Mouse (Mus musculus) bone marrow, adult 2 months (tissue): ENCODE measurements around the gene Hnf4a. TPM values are rescaled to one million over a fixed set of nuclear protein-coding genes. Genes with fewer than 3 reads are reported as not detected.

Source experiments
- H3K27ac ChIP-seq: fragments of 200-500 bp; 2 replicates; pipeline ENCODE4 v1.5.1; 2012; ENCODE audit warnings: low read depth, mild to moderate bottlenecking, control low read depth, inconsistent platforms, low read length; ENCODE audit not compliant: control insufficient read depth, poor library complexity, insufficient read depth
- H3K4me1 ChIP-seq: fragments of 200-500 bp; 2 replicates; pipeline ENCODE4 v1.6.1; 2011; ENCODE audit warnings: low read length; ENCODE audit not compliant: control insufficient read depth, insufficient read depth
- H3K4me3 ChIP-seq: fragments of 200-500 bp; replicated peaks from 2 replicates; pipeline ENCODE3; 2011; ENCODE audit warnings: mild to moderate bottlenecking, low read depth, low read length, control low read depth; ENCODE audit not compliant: control insufficient read depth
- CTCF ChIP-seq: fragments of 200-500 bp; IDR thresholded peaks from 2 replicates; pipeline ENCODE4 v1.5.1; 2011; ENCODE audit warnings: low read length, control low read depth; ENCODE audit not compliant: control insufficient read depth, insufficient read depth
- POLR2A ChIP-seq: fragments of 200-500 bp; IDR thresholded peaks from 2 replicates; pipeline ENCODE4 v1.6.1; 2011; ENCODE audit warnings: low read depth, mild to moderate bottlenecking, control low read depth, low read length, borderline replicate concordance; ENCODE audit not compliant: control insufficient read depth
- WGBS: fragments of 180-500 bp; shearing (Covaris S2); methylation state at CpG from one replicate; pipeline ENCODE4 v1.1.7; 2018; 5-methylcytosine and 5-hydroxymethylcytosine counted together
- polyA plus RNA-seq: library from polyadenylated mRNA; stranded (reverse); fragments of >200 nt; gene quantifications from 2 replicates; pipeline ENCODE4 v1.2.4, GENCODE M21; 2011; ENCODE audit warnings: low replicate concordance; ENCODE audit not compliant: missing spikeins, insufficient read depth, insufficient read length

Gene Hnf4a
- polyA plus RNA-seq, 1 experiment: 3.0 TPM

GRCm38 (mm10) chr2:163463998-163464397 is 42.6 kb upstream of the Hnf4a start:
- H3K27ac ChIP-seq: no peak overlapping the region
- TF ChIP-seq POLR2A (no peak), CTCF (no peak)
- WGBS: 76% methylated on average over 4 of the region's 4 CpGs
- H3K4me3 ChIP-seq: no peak overlapping the region
- H3K4me1 ChIP-seq: no peaks in the 10 kb centered on the region

- H3K27ac ChIP-seq: no peak overlapping the region
- 81% methylated on average over 6 of the region's 6 CpGs for WGBS
- no peak overlapping the region for H3K4me3 ChIP-seq
- no peaks in the 10 kb centered on the region for H3K4me1 ChIP-seq
- no peak for TF ChIP-seq CTCF
- no peak for TF ChIP-seq POLR2A
These were observed 42.0 kb upstream of the Hnf4a start for GRCm38 (mm10) chr2:163464562-163464961.

GRCm38 (mm10) chr2:163466771-163467170 is 39.8 kb upstream of the Hnf4a start:
- WGBS: 64% methylated on average over 8 of the region's 8 CpGs
- H3K4me1 ChIP-seq: no peaks in the 10 kb centered on the region; the same call in 1 of the 2 replicates
- no peak overlapping the region for H3K27ac ChIP-seq
- TF ChIP-seq CTCF (no peak), POLR2A (no peak)
- no peak overlapping the region for H3K4me3 ChIP-seq

- no peak overlapping the region for H3K27ac ChIP-seq
- no peak overlapping the region for H3K4me3 ChIP-seq
- no peak for TF ChIP-seq POLR2A
- TF ChIP-seq CTCF: no peak
- no peaks in the 10 kb centered on the region; the same call in 1 of the 2 replicates for H3K4me1 ChIP-seq
- 87% methylated on average over 6 of the region's 6 CpGs for WGBS
These were observed 39.0 kb upstream of the Hnf4a start for GRCm38 (mm10) chr2:163467585-163467984.

GRCm38 (mm10) chr2:163468866-163469265 is 37.7 kb upstream of the Hnf4a start:
- 91% methylated on average over 6 of the region's 6 CpGs for whole genome bisulfite sequencing
- Histone ChIP-seq H3K27ac (no peak overlapping the region), H3K4me3 (no peak overlapping the region), H3K4me1 (no peaks in the 10 kb centered on the region; the same call in 1 of the 2 replicates)
- no peak for TF ChIP-seq CTCF
- no peak for TF ChIP-seq POLR2A

- 89% methylated on average over 15 of the region's 15 CpGs for WGBS
- Histone ChIP-seq H3K4me3 (no peak overlapping the region), H3K27ac (no peak overlapping the region), H3K4me1 (no peaks in the 10 kb centered on the region; the same call in 1 of the 2 replicates)
- no peak for TF ChIP-seq CTCF
- TF ChIP-seq POLR2A: no peak
These were observed 36.9 kb upstream of the Hnf4a start for GRCm38 (mm10) chr2:163469711-163470110.

GRCm38 (mm10) chr2:163471136-163471535 is 35.5 kb upstream of the Hnf4a start:
- H3K27ac ChIP-seq: no peak overlapping the region
- H3K4me3 ChIP-seq: no peak overlapping the region
- no peaks in the 10 kb centered on the region; the same call in 1 of the 2 replicates for H3K4me1 ChIP-seq
- 80% methylated on average over 3 of the region's 3 CpGs for WGBS
- no peak for TF ChIP-seq POLR2A
- TF ChIP-seq CTCF: no peak

GRCm38 (mm10) chr2:163471710-163472465 is 34.7 kb upstream of the Hnf4a start:
- no peak overlapping the region; the same call in 1 of the 2 replicates for H3K27ac ChIP-seq
- TF ChIP-seq POLR2A (0 out of 2 replicates have a peak, but pooled peaks have one; percentile 25), CTCF (no peak)
- peak overlapping the region; percentile 86 for H3K4me3 ChIP-seq
- no peaks in the 10 kb centered on the region; the same call in 1 of the 2 replicates for H3K4me1 ChIP-seq
- WGBS: 3% methylated on average over 36 of the region's 36 CpGs
